Mouse (Mus musculus) hindbrain, embryonic 12.5 days (tissue): ENCODE data around the gene Mex3a. TPM values are rescaled to one million over a fixed set of nuclear protein-coding genes. Genes with fewer than 3 reads are reported as not detected.

Experiments used
- ATAC-seq: fragments of 200-750 bp; cut with Nextera tagmentation; 2 replicates; pipeline ENCODE4 v1.8.0; 2017; ENCODE audit warnings: moderate TSS enrichment; ENCODE audit not compliant: low FRiP score
- H3K27ac ChIP-seq: fragments of 300-500 bp; sonication (generic); 2 replicates; pipeline ENCODE4 v1.5.1; 2016; ENCODE audit warnings: mild to moderate bottlenecking
- H3K27me3 ChIP-seq: fragments of 300-500 bp; sonication (generic); 2 replicates; pipeline ENCODE4 v1.6.1; 2016; ENCODE audit warnings: mild to moderate bottlenecking
- H3K36me3 ChIP-seq: fragments of 300-500 bp; sonication (generic); 2 replicates; pipeline ENCODE4 v1.6.1; 2016; ENCODE audit warnings: mild to moderate bottlenecking
- H3K4me1 ChIP-seq: fragments of 300-500 bp; sonication (generic); 2 replicates; pipeline ENCODE4 v1.6.1; 2016
- H3K4me2 ChIP-seq: fragments of 300-500 bp; sonication (generic); replicated peaks from 2 replicates; pipeline ENCODE4 v1.6.1; 2016; ENCODE audit warnings: mild to moderate bottlenecking
- H3K4me3 ChIP-seq: fragments of 300-500 bp; sonication (generic); 2 replicates; pipeline ENCODE4 v1.5.1; 2016; ENCODE audit warnings: mild to moderate bottlenecking
- H3K9ac ChIP-seq: fragments of 300-500 bp; sonication (generic); 2 replicates; pipeline ENCODE4 v1.6.1; 2016; ENCODE audit warnings: mild to moderate bottlenecking, moderate library complexity
- H3K9me3 ChIP-seq: fragments of 300-500 bp; sonication (generic); replicated peaks from 2 replicates; pipeline ENCODE4 v1.6.1; 2016; ENCODE audit warnings: mild to moderate bottlenecking
- WGBS: fragments of 180-500 bp; shearing (Covaris S2); methylation state at CpG from one replicate; pipeline ENCODE4 v1.1.7; 2016; 5-methylcytosine and 5-hydroxymethylcytosine counted together
- polyA plus RNA-seq: library from polyadenylated mRNA; unstranded; fragments of >200 nt; fragmentation: Nextera tagmentation; extraction: Ambion mirVana; gene quantifications from 2 replicates; pipeline ENCODE4 v1.2.1, GENCODE M21; 2016

Mex3a gene
- polyA plus RNA-seq, 1 experiment from 2014 or later = 44.2 TPM

- no peaks in the 10 kb centered on the region for H3K9me3 ChIP-seq
- H3K4me2 ChIP-seq = peak overlapping the region; percentile 85
- peak overlapping the region; percentile 94 for H3K27ac ChIP-seq
- peak overlapping the region; percentile 90 for H3K4me3 ChIP-seq
- peaks cover 34% of the 10 kb centered on the region for H3K36me3 ChIP-seq
- peak; percentile 55 for ATAC-seq
- H3K4me1 ChIP-seq = peaks cover 26% of the 10 kb centered on the region
- under 1% methylated on average over 41 of the region's 41 CpGs for WGBS
- no peaks in the 10 kb centered on the region for H3K27me3 ChIP-seq
- H3K9ac ChIP-seq = peak overlapping the region; percentile 95
Observed at GRCm38 (mm10) chr3:88553880-88554586, 21.8 kb downstream of the Mex3a start.

GRCm38 (mm10) chr3:88555069-88555605, 22.9 kb downstream of the Mex3a start:
- 79% methylated on average over 5 of the region's 5 CpGs for WGBS

GRCm38 (mm10) chr3:88555731-88556130, 23.5 kb downstream of the Mex3a start:
- Histone ChIP-seq H3K27me3 (no peaks in the 10 kb centered on the region), H3K27ac (no peak overlapping the region), H3K4me1 (peaks cover 24% of the 10 kb centered on the region), H3K4me3 (no peak overlapping the region), H3K36me3 (peaks cover 51% of the 10 kb centered on the region), H3K9ac (no peak overlapping the region), H3K4me2 (no peak overlapping the region), H3K9me3 (no peaks in the 10 kb centered on the region)
- ATAC-seq = no peak
- WGBS = 94% methylated on average over 6 of the region's 6 CpGs

More at GRCm38 (mm10) chr3:88555069-88555605, 22.9 kb downstream of the Mex3a start:
- ATAC-seq = no peak
- no peaks in the 10 kb centered on the region for H3K9me3 ChIP-seq
- H3K4me1 ChIP-seq = peaks cover 26% of the 10 kb centered on the region
- no peak overlapping the region for H3K4me3 ChIP-seq
- H3K27ac ChIP-seq = no peak overlapping the region
- peaks cover 45% of the 10 kb centered on the region for H3K36me3 ChIP-seq
- H3K27me3 ChIP-seq = no peaks in the 10 kb centered on the region
- no peak overlapping the region for H3K9ac ChIP-seq
- peak overlapping the region; percentile 85 for H3K4me2 ChIP-seq

- Histone ChIP-seq H3K4me1 (peaks cover 21% of the 10 kb centered on the region), H3K27ac (no peak overlapping the region), H3K4me2 (no peak overlapping the region), H3K4me3 (no peak overlapping the region), H3K36me3 (peaks cover 59% of the 10 kb centered on the region), H3K9ac (no peak overlapping the region), H3K9me3 (no peaks in the 10 kb centered on the region), H3K27me3 (no peaks in the 10 kb centered on the region)
- WGBS = 96% methylated on average over 8 of the region's 8 CpGs
- ATAC-seq = no peak
Observed at GRCm38 (mm10) chr3:88556616-88557015, 24.4 kb downstream of the Mex3a start.

GRCm38 (mm10) chr3:88559596-88559995, 27.4 kb downstream of the Mex3a start:
- no peaks in the 10 kb centered on the region for H3K27me3 ChIP-seq
- peaks cover 87% of the 10 kb centered on the region for H3K36me3 ChIP-seq
- no peak overlapping the region for H3K27ac ChIP-seq
- no peak overlapping the region for H3K9ac ChIP-seq
- H3K4me3 ChIP-seq = no peak overlapping the region
- H3K9me3 ChIP-seq = no peaks in the 10 kb centered on the region
- no peak overlapping the region for H3K4me2 ChIP-seq
- peaks cover 32% of the 10 kb centered on the region for H3K4me1 ChIP-seq
- no peak for ATAC-seq
- 96% methylated on average over 9 of the region's 9 CpGs for WGBS

GRCm38 (mm10) chr3:88561989-88562388, 29.8 kb downstream of the Mex3a start:
- peak; percentile 49 for ATAC-seq
- Histone ChIP-seq H3K4me2 (no peak overlapping the region), H3K4me1 (peaks cover 24% of the 10 kb centered on the region), H3K9ac (no peak overlapping the region), H3K36me3 (peaks cover 95% of the 10 kb centered on the region), H3K27me3 (no peaks in the 10 kb centered on the region), H3K27ac (0 out of 2 replicates have a peak overlapping the region, but pooled peaks have one; percentile 4), H3K9me3 (no peaks in the 10 kb centered on the region), H3K4me3 (no peak overlapping the region)
- 69% methylated on average over 4 of the region's 4 CpGs for WGBS

- Histone ChIP-seq H3K4me1 (peaks cover 24% of the 10 kb centered on the region), H3K9me3 (no peaks in the 10 kb centered on the region), H3K27me3 (no peaks in the 10 kb centered on the region), H3K36me3 (peaks cover 96% of the 10 kb centered on the region), H3K9ac (no peak overlapping the region), H3K4me3 (no peak overlapping the region), H3K4me2 (no peak overlapping the region), H3K27ac (peak overlapping the region; percentile 40; the same call in 1 of the 2 replicates)
- peak; percentile 47 for ATAC-seq
- 62% methylated on average over 4 of the region's 4 CpGs for WGBS
Observed at GRCm38 (mm10) chr3:88563442-88563841, 31.2 kb downstream of the Mex3a start.

GRCm38 (mm10) chr3:88563966-88564365, 31.8 kb downstream of the Mex3a start:
- peaks cover 24% of the 10 kb centered on the region for H3K4me1 ChIP-seq
- no peak overlapping the region for H3K4me2 ChIP-seq
- H3K4me3 ChIP-seq = no peak overlapping the region
- peak overlapping the region; percentile 40; the same call in 1 of the 2 replicates for H3K27ac ChIP-seq
- no peaks in the 10 kb centered on the region for H3K9me3 ChIP-seq
- no peak overlapping the region for H3K9ac ChIP-seq
- ATAC-seq = 0 out of 2 replicates have a peak, but pooled peaks have one; percentile 9
- no peaks in the 10 kb centered on the region for H3K27me3 ChIP-seq
- 87% methylated on average over 7 of the region's 7 CpGs for WGBS
- H3K36me3 ChIP-seq = peaks cover 97% of the 10 kb centered on the region

GRCm38 (mm10) chr3:88566116-88566515, 33.9 kb downstream of the Mex3a start:
- no peaks in the 10 kb centered on the region for H3K9me3 ChIP-seq
- H3K4me1 ChIP-seq = peaks cover 24% of the 10 kb centered on the region
- ATAC-seq = no peak
- no peak overlapping the region for H3K27ac ChIP-seq
- H3K4me2 ChIP-seq = no peak overlapping the region
- peaks cover 92% of the 10 kb centered on the region for H3K36me3 ChIP-seq
- H3K4me3 ChIP-seq = no peak overlapping the region
- 100% methylated on average over 3 of the region's 3 CpGs for WGBS
- no peaks in the 10 kb centered on the region for H3K27me3 ChIP-seq
- H3K9ac ChIP-seq = 0 out of 2 replicates have a peak overlapping the region, but pooled peaks have one; percentile 0

- Histone ChIP-seq H3K4me3 (no peak overlapping the region), H3K4me2 (no peak overlapping the region), H3K36me3 (peaks cover 88% of the 10 kb centered on the region), H3K27me3 (no peaks in the 10 kb centered on the region), H3K9ac (0 out of 2 replicates have a peak overlapping the region, but pooled peaks have one; percentile 0), H3K9me3 (no peaks in the 10 kb centered on the region), H3K4me1 (peaks cover 23% of the 10 kb centered on the region), H3K27ac (no peak overlapping the region)
- no peak for ATAC-seq
- WGBS = 87% methylated on average over 4 of the region's 4 CpGs
Observed at GRCm38 (mm10) chr3:88566536-88567061, 34.4 kb downstream of the Mex3a start.

- Histone ChIP-seq H3K36me3 (peaks cover 77% of the 10 kb centered on the region), H3K9me3 (no peaks in the 10 kb centered on the region)
- WGBS = 96% methylated on average over 6 of the region's 6 CpGs
Observed at GRCm38 (mm10) chr3:88567892-88568291, 35.7 kb downstream of the Mex3a start.

GRCm38 (mm10) chr3:88568615-88569014, 36.4 kb downstream of the Mex3a start:
- H3K9me3 ChIP-seq = no peaks in the 10 kb centered on the region
- ATAC-seq = no peak
- no peaks in the 10 kb centered on the region for H3K27me3 ChIP-seq
- no peak overlapping the region for H3K4me2 ChIP-seq
- peaks cover 70% of the 10 kb centered on the region for H3K36me3 ChIP-seq
- WGBS = 96% methylated on average over 2 of the region's 2 CpGs
- H3K4me1 ChIP-seq = peaks cover 3% of the 10 kb centered on the region; the same call in 1 of the 2 replicates
- no peak overlapping the region for H3K27ac ChIP-seq
- no peak overlapping the region for H3K9ac ChIP-seq
- no peak overlapping the region for H3K4me3 ChIP-seq

More at GRCm38 (mm10) chr3:88567892-88568291, 35.7 kb downstream of the Mex3a start:
- no peak overlapping the region for H3K4me3 ChIP-seq
- H3K9ac ChIP-seq = no peak overlapping the region
- peaks cover 10% of the 10 kb centered on the region for H3K4me1 ChIP-seq
- no peaks in the 10 kb centered on the region for H3K27me3 ChIP-seq
- no peak overlapping the region for H3K4me2 ChIP-seq
- no peak for ATAC-seq
- H3K27ac ChIP-seq = no peak overlapping the region
